Mouse (Mus musculus) megakaryocyte, embryonic 14.5 days (primary cell): ENCODE measurements around the gene Olfr1186.

Experiments
- FLI1 ChIP-seq: IDR thresholded peaks from 2 replicates; pipeline ENCODE4 v1.6.1; 2012; ENCODE audit warnings: low read length, inconsistent platforms, mixed read lengths
- GATA1 ChIP-seq: IDR thresholded peaks from 3 replicates; pipeline ENCODE4 v1.6.1; 2012; ENCODE audit warnings: mixed read lengths, low read length, inconsistent platforms, borderline replicate concordance

DNA sequence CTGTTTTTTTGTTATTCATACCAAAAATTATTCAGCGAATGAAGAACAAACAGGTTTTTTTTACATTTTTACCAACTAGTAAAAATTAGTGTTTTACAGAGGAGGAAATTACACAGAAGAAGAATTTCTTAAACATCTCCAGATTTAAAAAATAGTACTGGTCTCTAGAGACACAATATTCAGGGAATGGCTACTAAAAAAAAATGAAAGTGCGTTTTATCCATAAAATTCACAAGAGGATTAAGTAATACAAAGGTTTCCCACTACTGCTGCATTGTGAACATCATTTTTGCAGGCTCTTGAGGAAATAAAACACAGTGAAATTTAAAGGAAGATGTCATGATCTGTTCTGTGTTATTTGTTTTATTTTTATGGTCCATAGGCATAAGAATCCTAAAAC is 35.1 kb upstream of the Olfr1186 start, which contains the start of gene Olfr1184:
- no peak for TF ChIP-seq GATA1
- TF ChIP-seq FLI1 = no peak
